Mouse (Mus musculus) heart, adult 8-10 months (tissue): ENCODE data around the gene Nubp2. TPM values are rescaled to one million over a fixed set of nuclear protein-coding genes. Genes with fewer than 3 reads are reported as not detected.

Source experiments
- DNase-seq: peaks from one replicate; pipeline ENCODE4 v3.0.0; 2022; ENCODE audit warnings: low spot score
- total RNA-seq, 4 experiments: library from RNA; stranded (reverse); gene quantifications; 2 replicates each; pipeline ENCODE4 v1.2.4; 2022

The Nubp2 gene
- total RNA-seq, 4 experiments from 2014 or later = 17.2 to 20.1 (median 19.2) TPM

GRCm38 (mm10) chr17:24894061-24894994, 8.2 kb upstream of the Nubp2 start:
- DNase-seq = no peak

DNA sequence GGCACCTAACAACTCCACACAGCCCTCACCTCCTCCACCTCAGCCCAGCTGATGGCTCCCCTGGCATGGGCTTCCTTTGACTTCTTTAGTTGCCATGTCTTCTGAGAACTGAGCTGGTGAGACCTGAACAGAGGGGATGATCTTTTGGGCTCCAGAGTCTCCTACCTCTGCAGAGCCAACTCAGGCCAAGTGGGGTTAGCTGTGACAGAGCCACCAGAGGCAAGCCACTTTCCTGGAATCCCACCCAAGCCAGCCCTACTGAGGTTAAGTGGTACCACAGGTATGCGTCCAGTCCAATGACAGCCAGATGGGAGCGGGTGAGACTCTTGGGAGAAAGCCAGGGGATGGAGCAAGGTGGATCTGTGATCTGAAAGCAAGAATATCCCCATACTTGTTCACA, 7.1 kb upstream of the Nubp2 start:
- no peak for DNase-seq

DNA sequence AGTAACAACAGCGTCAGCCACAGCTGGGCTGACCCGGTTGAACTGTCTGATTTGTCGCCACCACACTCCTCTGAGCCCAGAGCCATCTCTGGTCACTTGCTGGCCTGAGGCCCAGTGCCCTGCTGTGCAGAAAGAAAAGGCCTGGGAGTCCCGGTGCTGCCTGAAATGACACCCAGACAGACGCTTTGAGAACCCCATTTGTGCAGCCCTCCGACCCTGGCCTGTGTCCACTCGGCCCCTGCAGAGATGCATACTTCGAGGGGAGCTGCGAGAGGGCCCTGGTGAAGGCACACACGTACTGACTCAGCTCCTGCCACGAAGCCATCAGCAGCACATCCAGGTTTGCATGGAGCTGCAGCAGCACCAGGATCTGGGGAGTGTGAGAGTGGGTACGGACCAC, 6.6 kb upstream of the Nubp2 start:
- no peak for DNase-seq

DNA sequence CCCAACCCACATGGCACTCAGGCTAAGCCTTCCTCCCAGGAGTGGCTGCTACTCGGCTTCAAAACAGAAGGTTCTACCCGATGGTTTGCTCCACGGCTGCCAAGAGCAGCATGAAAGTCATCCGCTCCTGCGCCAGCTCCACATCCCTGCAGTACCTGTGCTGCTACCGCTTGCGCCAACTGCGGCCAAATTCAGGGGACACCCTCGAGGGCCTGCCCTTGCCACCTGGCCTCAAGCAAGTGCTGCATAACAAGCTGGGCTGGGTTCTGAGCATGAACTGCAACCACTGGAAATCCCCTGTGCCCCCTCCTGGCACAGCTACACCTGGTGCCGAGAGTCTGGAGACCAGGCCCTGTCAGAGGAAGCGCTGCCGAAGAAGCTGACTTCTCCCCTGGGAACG, 5.2 kb upstream of the Nubp2 start:
- no peak for DNase-seq

- no peak for DNase-seq
Measured at GRCm38 (mm10) chr17:24890151-24891092, 4.3 kb upstream of the Nubp2 start.

DNA sequence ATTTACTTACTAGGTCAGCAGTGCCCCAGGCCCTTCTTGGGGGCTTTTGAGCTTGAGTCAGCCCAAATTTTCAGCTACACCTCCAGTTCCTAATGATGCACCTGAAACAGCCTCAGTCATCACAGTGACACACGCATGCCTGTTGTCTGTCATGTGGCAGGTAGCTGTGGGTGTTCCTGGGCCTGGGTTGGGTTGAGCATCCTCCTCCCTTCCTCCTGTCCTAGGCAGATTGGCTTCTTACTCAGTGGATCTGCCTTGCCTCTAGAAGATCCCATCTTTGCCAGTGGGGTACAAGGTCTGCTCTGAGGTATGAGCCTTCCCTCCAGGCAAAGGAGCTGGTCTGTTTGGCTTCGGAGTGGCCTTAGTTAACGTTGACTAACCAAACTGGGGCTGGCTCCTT, 2.7 kb upstream of the Nubp2 start:
- DNase-seq = no peak

- DNase-seq = no peak
Measured at GRCm38 (mm10) chr17:24887291-24888080, 1.3 kb upstream of the Nubp2 start.

GRCm38 (mm10) chr17:24886932-24887271, 753 bp upstream of the Nubp2 start:
- no peak for DNase-seq

GRCm38 (mm10) chr17:24885356-24886133, 604 bp downstream of the Nubp2 start:
- DNase-seq = no peak

DNA sequence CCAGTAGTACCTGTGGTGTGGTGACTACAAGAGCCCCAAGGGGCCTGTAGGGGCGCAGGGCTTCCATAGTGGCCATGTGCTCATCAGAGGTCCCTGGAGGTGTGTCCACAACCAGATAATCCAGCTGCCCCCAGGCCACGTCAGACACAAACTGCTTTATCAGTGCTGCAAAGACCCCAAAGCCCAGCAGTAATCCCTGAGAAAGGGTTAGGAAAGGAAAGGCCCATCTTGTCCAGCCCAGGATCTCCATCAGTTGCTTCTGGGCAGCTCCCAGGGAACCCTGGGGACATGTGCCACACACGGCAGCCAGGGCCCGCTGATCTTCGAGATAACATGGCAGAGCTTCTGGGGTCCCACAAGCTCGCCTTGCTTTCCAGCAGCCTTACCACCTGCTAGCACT, 1.8 kb downstream of the Nubp2 start:
- no peak for DNase-seq

GRCm38 (mm10) chr17:24881738-24882440, 4.3 kb downstream of the Nubp2 start:
- no peak for DNase-seq

GRCm38 (mm10) chr17:24878531-24878930, 7.6 kb downstream of the Nubp2 start:
- no peak for DNase-seq

- DNase-seq = peak; percentile 63
Measured at GRCm38 (mm10) chr17:24878117-24878397, 8.1 kb downstream of the Nubp2 start.

DNA sequence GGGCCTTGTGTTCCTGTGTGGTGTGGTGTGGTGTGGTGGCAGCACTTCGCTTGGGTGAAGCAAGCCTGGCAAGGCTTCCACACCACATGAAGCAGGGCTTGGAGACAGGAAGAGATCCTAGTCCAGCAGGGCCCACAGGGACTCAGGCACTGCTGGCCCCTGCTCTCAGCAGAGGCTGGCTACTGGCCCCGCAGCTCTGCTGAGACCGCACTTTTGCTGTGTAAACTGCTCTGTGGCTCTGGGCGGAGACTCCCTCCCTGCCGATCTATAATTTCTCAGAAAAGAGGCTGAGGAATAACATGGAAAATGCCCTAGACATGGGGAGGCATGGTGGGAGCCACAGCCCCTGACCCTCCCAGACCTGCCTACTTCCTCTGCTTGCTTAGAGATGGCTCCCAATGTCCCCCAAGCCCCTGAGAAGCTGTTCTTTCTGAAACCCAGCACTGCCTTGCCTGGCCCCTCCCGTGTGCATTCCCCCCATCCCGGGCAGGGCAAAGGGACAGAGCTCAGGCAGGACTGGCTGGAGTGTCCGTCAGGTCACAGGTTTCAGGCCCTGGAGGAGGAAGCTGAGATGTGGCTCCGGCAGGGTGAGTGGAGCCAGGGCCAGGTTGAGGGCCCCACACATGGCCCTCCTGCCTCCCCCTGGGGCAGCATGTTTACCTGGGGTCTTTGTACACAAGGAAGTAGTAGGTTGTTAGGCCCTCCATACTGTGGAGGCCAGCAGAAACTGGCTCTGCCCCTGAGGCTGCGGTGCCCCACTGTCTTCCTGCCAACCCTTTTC, 8.6 kb downstream of the Nubp2 start:
- no peak for DNase-seq

- DNase-seq = no peak
Measured at GRCm38 (mm10) chr17:24874989-24875388, 11.2 kb downstream of the Nubp2 start.

DNA sequence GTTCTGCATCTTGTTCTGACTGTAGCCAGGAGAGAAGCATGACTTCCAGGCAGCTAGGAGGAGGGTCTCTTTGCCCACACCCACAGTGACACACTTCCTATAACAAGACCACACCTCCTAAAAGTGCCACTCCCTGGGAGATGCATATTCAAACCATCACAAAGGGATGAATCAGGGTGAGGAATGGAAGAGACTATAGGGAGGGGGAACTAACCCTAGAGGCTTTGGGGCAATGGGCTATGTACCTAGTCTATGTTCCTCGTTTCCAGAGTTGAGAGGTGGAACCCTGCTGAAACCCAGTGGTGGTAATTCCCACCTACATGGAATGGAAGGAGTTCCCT, 11.8 kb downstream of the Nubp2 start:
- DNase-seq = no peak

GRCm38 (mm10) chr17:24873695-24874404, 12.3 kb downstream of the Nubp2 start:
- no peak for DNase-seq

DNA sequence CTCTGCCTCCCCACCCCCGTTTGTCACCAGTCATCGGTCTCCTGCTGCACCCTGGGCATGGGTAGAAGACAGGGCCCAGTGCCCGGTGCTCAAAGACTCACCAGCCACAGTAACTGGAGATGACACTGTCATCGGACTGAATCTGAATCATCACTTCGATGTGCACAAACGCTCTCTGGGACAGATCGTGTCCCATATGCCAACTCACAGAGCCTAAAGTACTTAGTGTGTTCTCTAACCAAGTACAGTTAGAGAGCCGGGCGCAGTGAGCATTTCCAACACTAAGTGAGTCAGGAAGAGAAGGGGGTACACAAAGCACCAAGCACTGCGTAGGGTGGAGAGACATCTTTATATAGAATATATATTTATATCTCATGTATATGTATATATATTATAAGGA, 18.2 kb downstream of the Nubp2 start:
- DNase-seq = no peak

- no peak for DNase-seq
Measured at GRCm38 (mm10) chr17:24865776-24866175, 20.4 kb downstream of the Nubp2 start, which contains the start of gene Igfals. Gene Igfals, plus strand, starts transcription at chr17:24865997.
